Mouse (Mus musculus): ENCODE data around the gene Mcur1. TPM values are rescaled to one million over a fixed set of nuclear protein-coding genes. Genes with fewer than 3 reads are reported as not detected.

Gene Mcur1
- polyA plus RNA-seq, 1 experiment from 2014 or later = 6.2 TPM

DNA sequence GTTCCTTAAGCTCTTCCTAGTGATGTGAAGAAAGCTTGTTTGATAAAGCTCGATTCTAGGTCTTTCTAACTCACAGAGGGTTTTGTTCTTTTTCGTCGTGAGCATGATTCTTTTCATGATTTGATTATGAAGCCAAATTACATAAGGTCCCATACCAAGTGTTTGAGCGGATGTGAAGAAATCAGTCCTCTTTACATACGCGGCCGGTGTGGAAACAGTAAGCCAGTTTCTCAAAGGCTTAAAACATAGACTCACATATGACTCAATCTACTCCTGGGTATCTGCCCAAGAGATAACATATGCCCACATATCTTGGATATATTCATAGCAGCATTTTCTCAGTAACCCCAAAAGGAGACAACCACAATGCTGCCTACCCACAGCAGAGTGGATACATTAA lies 66.3 kb downstream of the Mcur1 start:
- H3K4me2 ChIP-seq (ENCODE audit: low read length) = no peak overlapping the region
- H3K27ac ChIP-seq (ENCODE audit: low read depth, low read length) = no peak overlapping the region
- no peak overlapping the region for H3K4me3 ChIP-seq (ENCODE audit: low read length)
- ATAC-seq = no peak
- WGBS = 92% methylated on average over 7 of the region's 7 CpGs
- no peaks in the 10 kb centered on the region for H3K27me3 ChIP-seq (replicated peaks; ENCODE audit: control insufficient read depth, insufficient read depth, low read length)
- no peak overlapping the region for H3K9ac ChIP-seq (ENCODE audit: low read depth, low read length)
- no peaks in the 10 kb centered on the region for H3K36me3 ChIP-seq (ENCODE audit: control insufficient read depth, insufficient read depth, low read length)
- H3K4me1 ChIP-seq (ENCODE audit: control insufficient read depth, insufficient read depth, low read depth, low read length) = peaks cover 4% of the 10 kb centered on the region
- no peaks in the 10 kb centered on the region for H3K9me3 ChIP-seq (ENCODE audit: control insufficient read depth, low read length)

DNA sequence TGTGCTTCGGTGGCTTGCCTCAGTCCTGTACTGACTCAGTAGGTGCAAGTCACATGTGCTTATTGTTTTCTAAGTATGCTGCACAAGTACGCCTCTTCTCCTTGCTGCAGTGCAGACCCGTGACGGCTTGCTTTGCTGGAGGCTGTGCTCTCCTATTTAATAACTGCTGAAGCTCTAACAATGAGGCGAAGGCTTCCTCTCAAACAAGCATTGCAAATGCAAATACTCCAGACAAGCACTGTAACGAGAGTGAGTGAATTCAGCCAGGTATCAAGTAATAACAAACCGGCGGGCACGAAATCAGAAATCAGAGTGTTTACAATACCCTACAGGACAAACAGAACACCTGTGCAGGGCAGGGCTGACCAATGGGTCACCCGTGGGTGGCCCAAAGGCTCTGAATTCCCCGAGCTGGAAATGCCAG lies 66.9 kb downstream of the Mcur1 start:
- Histone ChIP-seq H3K4me2 (ENCODE audit: low read length) (no peak overlapping the region), H3K4me3 (ENCODE audit: low read length) (no peak overlapping the region), H3K9me3 (ENCODE audit: control insufficient read depth, low read length) (no peaks in the 10 kb centered on the region), H3K27me3 (replicated peaks; ENCODE audit: control insufficient read depth, insufficient read depth, low read length) (no peaks in the 10 kb centered on the region), H3K36me3 (ENCODE audit: control insufficient read depth, insufficient read depth, low read length) (no peaks in the 10 kb centered on the region), H3K4me1 (ENCODE audit: control insufficient read depth, insufficient read depth, low read depth, low read length) (peaks cover 4% of the 10 kb centered on the region), H3K27ac (ENCODE audit: low read depth, low read length) (0 out of 2 replicates have a peak overlapping the region, but pooled peaks have one; percentile 27), H3K9ac (ENCODE audit: low read depth, low read length) (no peak overlapping the region)
- WGBS = 49% methylated on average over 11 of the region's 11 CpGs
- peak; percentile 82 for ATAC-seq

Other genes with a start within 250 kb of the Mcur1 start
- 32.5 and 33.8 TPM in 2 replicates for gene Sirt5, start 194.7 kb downstream of the Mcur1 start, polyA plus RNA-seq (2015; fragmentation: Nextera tagmentation; extraction: Ambion mirVana)
- 140 and 144 TPM in 2 replicates for gene Nol7, start 161.8 kb downstream of the Mcur1 start, polyA plus RNA-seq (2015; fragmentation: Nextera tagmentation; extraction: Ambion mirVana)
- 10.0 and 11.2 TPM in 2 replicates for gene Ranbp9, start 78.9 kb downstream of the Mcur1 start, polyA plus RNA-seq (2015; fragmentation: Nextera tagmentation; extraction: Ambion mirVana)
- 30.5 and 34.1 TPM in 2 replicates for gene Rnf182, start 55.5 kb upstream of the Mcur1 start, polyA plus RNA-seq (2015; fragmentation: Nextera tagmentation; extraction: Ambion mirVana)
- 33.9 and 36.4 TPM in 2 replicates for gene Cd83, start 224.6 kb upstream of the Mcur1 start, polyA plus RNA-seq (2015; fragmentation: Nextera tagmentation; extraction: Ambion mirVana)